Mouse (Mus musculus): Measurements from ENCODE around the gene Esr2.
A peak's percentile ranks its signal among the peaks of the same experiment; 100 is the strongest.

Esr2 gene

DNA sequence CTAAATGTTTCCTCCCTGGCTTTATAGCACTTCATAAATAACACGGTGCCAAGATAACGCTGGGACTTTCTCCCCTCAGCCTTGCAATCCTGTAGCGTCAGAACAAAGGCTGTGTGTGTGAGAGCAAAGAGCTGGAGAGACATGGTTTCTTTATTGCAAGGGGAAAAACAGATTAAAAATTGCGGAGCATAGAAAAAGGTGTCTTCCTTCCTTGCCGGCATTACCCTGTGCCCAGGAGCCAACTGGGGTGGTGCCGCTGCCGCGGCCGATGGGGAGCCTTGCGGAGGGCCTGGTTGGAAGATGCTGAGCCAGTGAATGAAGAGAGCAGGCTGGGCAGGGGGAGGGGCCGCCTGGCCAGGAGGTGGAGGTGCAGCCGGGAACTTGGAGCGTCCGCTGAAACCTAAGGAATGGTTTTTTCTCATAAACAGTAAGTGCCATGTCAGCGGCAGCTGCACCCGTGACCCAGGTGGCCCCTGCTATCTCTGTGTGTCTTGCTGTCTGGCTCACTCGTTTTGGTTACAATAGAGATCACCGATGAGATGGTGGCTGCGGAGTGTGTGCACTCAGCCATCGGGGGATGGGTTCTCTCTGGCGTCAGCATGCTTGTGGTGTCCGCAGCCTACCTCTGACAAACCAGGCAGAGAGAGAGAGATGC is 95.4 kb downstream of the Esr2 start:
- DNase-seq, result peak; percentile 84

DNA sequence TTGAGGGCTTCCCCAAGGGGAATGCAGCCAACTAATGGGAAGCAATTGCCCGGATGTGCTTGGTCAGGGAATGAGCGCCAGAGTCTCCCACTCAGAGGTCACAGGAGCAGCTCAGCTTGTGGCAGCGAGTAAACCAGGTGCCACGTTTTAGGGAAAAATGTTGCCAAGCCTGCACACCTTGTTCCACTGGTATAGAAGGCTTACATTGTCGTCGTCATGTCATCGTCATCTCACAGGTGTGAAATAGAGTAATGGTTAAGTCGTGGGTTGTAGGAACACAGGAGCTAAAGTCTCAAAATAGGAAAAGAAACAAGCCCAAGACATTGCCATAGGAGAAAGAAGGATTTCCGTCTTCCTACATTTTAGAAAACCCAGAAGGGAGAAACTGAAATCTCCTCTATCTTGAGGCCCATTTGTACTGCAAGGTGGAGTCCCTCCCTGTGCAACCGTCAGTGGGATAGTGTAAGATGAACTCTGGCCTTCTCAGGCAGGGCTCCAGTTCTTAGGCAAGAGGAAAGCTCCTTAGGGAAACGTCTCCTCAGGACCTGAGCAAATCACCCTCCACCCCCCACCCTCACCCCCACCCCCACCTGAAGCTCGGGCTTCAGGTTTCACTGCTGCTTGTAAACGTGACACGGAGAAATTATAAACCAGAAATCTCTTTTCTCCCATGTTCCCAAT is 96.0 kb downstream of the Esr2 start:
- DNase-seq, result no peak

DNA sequence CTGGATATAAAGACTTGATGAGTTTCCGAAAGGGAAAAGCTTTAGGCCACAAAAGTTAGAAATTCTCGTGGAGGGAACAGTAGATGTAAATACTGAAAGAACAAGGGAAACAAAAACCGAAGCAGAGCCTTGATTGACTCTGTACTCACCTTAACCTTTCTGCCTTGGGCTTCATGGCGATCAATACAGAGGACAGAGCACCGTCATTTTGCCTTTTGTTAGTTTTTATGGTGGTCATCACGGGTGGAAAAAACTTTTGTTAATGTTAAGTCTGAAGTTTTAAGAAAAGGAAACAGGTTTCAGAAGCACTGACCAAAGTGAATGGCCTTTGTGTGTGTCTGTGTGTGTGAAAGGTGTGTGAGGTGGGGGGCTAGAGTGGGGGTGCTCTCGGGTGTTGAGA is 103.1 kb downstream of the Esr2 start:
- DNase-seq, result no peak

DNA sequence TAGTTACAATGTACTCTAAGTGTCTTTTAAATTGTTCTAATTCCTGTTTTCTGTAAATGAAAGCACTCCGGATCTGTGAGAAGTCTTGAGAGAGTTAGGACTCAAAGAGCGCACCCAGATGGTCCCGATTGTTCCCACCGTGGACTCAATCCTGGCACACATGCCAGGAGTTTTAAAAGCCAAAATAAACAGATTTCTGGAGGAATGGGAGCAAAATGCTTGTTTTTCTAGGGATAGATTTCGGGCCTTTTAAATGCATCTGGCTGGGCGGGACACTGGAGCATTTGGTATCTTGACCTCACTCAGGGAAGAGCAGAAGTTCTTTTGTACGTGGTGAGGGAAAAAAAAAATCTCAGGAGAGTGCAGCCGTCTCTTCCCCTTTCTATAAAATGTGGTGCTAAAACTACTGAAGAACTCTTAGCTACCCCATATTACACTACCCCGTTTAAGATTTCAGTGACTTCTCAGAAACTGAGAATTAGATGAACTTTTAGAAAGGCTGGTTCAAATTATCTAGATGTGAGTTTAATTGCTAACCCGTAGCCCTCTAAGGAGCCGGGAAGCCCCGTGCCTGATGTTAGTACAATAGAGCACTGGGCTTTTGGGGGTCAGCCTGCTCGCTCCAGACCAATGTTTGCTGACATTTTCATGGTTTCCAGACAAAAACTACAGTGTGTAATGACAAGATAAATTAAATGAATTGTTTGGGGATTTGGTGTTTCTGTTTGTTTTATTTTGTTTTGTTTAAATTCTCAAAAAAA is 103.8 kb downstream of the Esr2 start:
- DNase-seq, result no peak

DNA sequence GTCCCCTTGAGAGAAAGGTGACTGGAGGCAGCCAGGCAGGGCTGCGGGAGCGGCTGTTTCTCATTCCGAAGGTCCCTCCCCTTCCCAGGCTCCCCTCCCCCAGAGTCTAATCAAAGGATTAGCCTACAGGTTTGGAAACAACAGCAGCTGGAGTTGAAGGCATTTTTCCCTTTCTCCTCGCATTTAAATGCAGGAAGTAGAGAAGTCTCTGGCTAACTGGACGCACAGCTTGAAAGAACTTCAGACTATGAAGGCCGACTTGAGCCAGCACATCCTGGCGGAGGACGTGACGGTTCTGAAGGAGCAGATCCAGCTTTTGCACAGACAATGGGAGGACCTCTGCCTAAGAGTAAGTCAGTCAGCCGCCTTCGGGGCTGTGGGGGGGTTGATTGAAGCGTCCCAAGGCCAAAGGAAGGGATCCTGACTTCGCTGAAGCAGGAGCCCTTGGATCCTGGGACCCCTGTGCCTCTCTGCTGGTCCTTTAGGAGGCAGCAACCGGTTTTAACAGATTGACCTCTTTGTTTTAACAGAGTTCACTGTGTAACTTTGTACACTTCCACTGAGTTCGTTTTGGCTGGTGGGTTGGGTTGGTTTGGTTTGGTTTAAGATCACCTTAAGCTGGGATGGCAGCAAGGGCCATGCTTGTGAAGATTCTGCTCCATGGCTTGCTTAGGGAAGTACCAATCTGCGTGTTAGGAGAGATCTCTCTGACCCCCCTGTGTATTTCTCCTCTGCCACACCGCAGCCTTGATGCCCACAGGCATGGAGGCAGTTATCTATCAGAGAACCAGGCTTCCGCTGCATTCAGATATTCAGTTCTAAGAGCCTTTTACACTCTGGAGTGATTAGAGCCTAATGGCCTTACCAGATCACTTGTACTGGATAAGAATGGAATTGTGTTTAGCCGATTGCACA is 104.9 kb downstream of the Esr2 start:
- DNase-seq, result no peak
